Mouse (Mus musculus) gastrocnemius, postnatal 14 days (tissue): ENCODE results near the gene Olfr1366. TPM values are rescaled to one million over a fixed set of nuclear protein-coding genes. Genes with fewer than 3 reads are reported as not detected.
"Not testable (repeated sequence)": the region's sequence is repeated elsewhere in the genome, so short reads cannot be mapped to it uniquely, and the experiment has no call there.

Experiments
- DNase-seq: peaks from one replicate; pipeline ENCODE4 v3.0.0; 2021; ENCODE audit warnings: mixed read lengths
- intact Hi-C: fragments of 180-260 bp; cut with DNase I; formaldehyde crosslinking; loops from one replicate; pipeline ENCODE4 v1.15.1; 2025; ENCODE audit warnings: low total_unique reads
- long read RNA-seq, 2 experiments: library from polyadenylated mRNA; stranded (forward); transcript quantifications; one replicate each; pipeline ENCODE4 v2.0.0; 2021
- total RNA-seq, 2 experiments: library from RNA; stranded (reverse); gene quantifications; 2 replicates each; pipeline ENCODE4 v1.2.3; 2021

Gene Olfr1366
- not detected for total RNA-seq
- long read RNA-seq, experiment 1, result 0 reads
- long read RNA-seq, experiment 2, result 0 reads

DNA sequence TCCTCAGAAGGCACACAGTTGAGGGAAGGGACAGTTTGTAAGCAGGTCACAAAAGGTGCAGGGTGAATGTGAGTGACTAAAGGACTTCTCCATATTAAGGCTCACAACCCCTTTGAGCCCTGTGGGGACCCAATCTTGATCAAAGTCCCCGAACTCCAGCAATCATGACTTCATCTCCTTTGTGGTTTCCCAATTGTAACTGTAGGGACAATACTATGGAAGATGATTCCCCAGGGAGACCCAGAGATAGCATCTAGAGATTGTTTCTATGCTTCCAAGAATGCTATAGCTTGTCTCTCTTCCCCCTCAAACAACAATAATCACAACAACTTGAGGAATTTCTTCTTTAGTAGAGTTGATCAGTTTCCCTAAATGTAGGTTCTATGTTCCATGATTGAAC, at the start of gene Olfr1366:
TSS of gene Olfr1366 (minus strand) at position 101 of the 400 bp plus-strand sequence.
- intact Hi-C loops, result no loop called here

DNA sequence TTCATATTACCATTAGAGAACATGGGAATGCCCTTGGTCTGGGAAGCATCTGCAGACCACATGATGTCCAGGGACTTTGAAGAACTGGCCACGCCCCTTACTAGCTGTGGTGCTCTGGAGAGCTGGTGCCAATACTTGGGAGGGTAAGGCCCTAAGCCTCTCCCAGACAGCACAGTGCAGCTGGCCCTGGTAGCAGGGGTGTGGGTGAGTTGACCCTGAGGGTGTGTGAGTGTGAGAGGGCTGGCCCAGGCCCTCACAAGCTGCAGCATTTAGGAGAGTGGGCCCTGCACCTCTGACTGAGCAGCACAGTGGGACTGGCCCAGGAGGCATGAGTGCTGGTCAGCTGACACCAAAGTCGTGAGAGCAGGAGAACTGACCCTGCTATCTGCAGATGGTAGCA, 49.0 kb upstream of the Olfr1366 start:
- DNase-seq, result no peak
- intact Hi-C loops, result no loop called here

More for the DNA sequence above, at the start of gene Olfr1366:
- DNase-seq, result no peak

DNA sequence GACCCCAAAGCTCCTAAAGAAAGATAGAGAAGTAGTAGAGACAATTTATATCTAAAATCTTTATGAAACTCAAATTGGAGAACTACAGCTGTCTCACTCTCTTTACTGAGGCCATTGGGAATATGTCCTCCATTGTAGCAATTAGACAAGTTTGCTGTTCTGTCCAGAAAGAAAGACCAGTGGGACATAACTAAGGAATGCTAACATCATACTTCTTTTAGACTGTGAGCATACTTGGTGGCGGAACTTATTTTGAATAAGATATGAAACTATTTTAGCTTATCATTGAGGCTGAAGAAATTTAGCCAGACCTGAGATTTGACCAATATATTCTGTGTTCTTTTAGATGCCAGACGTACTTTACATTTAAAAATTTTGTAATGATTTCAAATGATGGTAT, 39.1 kb upstream of the Olfr1366 start, which contains the start of gene Olfr1364:
TSS of gene Olfr1364 (minus strand) at position 101 of the 400 bp plus-strand sequence.
- intact Hi-C loops, result no loop called here
- DNase-seq, result no peak

DNA sequence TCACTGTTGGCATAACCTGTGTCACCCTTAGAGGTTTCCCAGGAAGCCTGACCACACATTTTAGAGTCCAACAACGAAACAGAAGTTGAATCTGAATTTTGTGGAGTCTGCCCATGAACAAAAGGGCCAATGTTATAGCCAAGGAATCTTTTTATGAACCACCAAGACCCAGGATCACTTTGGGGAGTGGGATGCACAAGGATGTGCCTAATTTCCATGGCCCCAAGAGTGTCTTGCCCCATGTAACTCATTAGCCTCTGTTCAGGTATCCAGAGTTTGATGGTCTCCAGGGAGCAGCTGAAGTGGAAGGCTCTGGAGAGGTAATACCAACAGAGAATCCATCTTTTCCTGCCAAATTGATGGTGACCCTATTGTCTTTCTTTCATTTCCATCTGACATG, 17.2 kb upstream of the Olfr1366 start, which contains the start of gene Olfr1535:
TSS of gene Olfr1535 (minus strand) at position 101 of the 400 bp plus-strand sequence.
- DNase-seq, result no peak
- intact Hi-C loops, result no loop called here

DNA sequence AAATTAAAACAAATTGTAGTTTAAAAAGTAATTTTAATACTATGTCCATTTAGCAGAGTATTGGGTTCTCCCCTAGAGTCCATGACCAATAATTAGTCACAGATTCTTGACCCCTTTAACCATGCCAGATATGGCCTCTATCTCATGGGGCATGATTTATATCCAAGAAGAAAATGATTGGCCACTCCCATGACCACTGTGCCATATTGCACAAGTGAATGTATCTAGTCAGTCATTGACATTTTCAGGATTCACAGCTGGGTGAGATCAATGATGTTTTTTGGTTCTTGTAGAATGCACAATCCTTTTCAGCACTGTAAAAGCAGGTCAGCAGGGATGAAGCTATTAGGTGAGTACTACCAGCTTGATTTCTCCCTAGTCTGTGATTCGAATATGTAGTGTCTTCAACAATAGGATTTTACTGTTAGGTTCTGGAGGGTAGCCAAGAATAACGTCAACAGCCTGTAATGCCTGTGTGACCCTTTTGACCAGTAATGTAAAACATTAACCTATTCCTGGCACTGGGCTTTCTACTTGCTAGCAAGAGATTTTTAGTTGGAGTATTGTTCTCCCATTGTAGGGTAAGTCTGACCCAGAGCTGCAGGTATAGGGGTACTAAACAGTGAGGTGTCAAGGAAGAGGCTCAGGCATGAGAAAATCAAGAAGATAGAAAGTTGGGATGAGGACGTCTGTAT, 8.0 kb upstream of the Olfr1366 start:
- no peak for DNase-seq
- intact Hi-C loops, result no loop called here

DNA sequence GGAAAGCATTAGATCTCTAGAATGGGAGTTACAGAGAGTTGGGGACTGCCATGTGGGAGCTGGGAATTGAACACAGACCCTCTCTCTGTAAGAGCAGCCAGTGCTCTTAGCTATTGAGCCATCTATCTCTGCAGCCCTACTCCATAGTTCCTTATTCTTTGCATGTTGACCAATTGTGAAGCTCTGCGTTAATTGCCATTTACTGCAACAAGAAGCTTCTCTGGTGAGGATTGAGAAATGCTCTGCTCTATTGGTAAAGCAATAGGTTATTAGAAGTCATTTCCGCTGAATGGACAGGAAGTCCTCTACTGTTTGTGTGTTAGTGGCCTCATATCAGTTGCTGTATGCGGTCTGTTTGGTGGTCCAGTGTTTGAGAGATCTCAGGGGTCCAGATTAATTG, 6.9 kb upstream of the Olfr1366 start:
- no peak for DNase-seq
- intact Hi-C loops, result no loop called here

DNA sequence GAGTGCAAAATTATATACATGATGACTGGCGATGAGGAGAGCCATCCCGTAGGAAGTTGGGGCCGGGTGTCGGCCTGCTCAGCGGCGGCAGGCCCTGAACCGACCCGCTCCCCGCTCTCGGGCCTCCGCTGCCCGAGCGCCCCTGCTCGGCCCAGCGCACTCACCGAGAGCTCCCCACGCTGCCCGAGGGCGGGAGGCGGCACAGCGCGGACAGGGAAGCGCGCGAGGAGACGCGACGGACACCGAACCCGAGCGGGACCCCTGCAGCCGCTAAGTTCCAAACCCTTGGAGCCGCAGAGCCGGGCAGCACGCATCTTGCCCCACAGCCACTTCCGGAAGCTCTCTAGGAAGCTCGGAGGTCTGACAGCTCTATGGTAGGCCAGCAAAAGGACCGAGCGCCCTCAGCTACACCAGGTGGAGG, 11.8 kb downstream of the Olfr1366 start, which contains the start of gene Zkscan8:
TSS of gene Zkscan8 (minus strand) at position 340 of the 421 bp plus-strand sequence.
- intact Hi-C loops, result no loop called here
- peak; percentile 84 for DNase-seq

DNA sequence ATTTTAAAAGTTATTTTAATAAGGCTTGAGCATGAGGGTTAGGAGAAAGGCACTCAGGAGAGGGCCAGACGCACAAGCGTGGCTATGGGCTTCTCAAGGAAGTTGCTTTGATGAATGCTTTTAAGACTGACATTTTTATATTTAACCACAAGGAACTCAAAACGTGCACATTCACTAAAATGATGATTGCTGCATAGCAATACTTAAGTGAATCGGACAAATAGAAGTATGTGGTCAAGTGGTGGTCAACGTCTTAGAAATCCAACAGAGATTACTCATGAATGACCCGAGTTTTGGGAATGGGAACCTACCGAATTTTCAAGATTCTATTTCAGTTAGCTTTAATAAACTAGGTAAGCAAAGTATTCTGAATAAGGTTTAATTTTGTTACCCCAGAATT, 12.5 kb downstream of the Olfr1366 start:
- no peak for DNase-seq
- intact Hi-C loops, result no loop called here

DNA sequence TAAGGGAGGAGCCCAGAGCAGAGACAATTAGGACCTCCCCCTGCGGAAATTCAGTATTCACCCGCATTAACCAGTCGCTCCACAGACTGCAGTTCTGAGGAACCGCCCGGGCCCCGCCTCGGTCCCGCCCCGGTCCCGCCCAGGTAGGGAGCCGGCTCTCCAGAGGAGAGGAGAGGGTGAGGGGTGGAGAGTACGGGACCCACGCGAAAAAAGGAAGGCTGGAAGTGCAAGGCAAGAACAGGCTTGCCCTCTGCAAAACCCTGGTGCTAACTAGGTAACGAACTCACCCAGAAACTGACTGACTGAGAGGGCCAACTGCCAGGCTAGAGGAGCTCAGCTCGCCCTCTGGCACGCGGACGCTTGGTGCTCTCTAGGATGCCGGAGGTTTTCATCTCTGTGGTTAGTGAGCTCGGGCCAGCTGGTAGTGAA, 36.4 kb downstream of the Olfr1366 start:
- intact Hi-C loops, result no loop called here

DNA sequence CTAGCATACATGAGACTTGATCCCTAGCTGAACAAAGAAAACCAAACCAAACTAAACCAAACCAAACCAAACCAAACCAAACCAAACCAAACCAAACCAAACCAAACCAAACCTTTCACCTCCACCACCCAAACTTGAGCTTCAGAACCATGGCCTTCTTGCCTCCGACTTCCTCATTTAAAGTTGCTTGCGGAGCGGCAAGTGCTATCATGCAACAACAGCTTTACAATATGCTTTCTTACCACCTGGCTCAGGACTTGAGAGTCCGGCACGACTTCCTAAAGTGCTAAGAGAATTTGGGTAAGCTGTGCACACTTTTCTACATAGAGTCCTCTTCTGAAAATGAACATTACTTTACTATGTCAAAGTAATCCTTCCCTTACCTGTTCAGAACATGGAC, 40.3 kb downstream of the Olfr1366 start:
- no peak for DNase-seq
- intact Hi-C loops, result no loop called here

More for the DNA sequence above, 36.4 kb downstream of the Olfr1366 start:
- DNase-seq, result peak; percentile 82

DNA sequence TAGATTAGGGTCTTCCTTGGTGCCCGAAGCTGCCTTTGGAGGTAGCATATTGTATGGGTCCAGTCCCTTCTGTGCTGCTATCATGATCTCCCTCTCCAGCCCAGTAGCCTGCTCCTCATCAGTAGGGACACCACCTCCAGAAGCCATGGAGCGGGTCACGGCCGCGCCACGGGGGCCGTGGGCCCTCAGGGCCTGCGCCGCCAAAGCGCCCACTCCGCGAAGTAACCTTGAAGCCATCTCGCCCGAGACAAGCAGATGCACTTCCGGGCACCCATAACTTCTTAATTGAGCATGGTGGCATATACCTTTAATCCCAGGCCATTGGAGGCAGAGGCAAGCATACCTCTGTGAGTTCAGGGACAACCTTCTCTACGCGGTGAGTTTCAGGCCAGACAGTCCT, 41.4 kb downstream of the Olfr1366 start, which contains the start of gene Gm11273:
TSS of gene Gm11273 (minus strand) at position 237 of the 400 bp plus-strand sequence.
- intact Hi-C loops, DNase-seq: not testable (repeated sequence)

DNA sequence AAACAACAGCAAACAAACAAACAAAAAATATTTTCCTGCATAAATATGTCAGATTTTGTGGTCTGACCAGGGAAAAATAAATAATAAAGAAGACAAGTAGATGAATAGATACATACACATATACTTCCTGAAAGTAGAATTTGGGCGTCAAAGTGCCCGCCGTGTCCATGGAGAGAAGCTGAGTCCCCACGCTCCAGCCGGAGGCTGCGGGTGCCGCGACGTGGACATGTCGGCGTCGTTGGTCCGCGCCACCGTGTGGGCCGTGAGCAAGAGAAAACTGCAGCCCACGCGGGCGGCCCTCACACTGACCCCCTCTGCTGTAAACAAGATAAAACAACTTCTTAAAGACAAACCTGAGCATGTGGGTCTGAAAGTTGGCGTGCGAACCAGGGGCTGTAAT, 47.5 kb downstream of the Olfr1366 start, which contains the start of gene AK157302:
TSS of gene AK157302 (plus strand) at position 144 of the 400 bp plus-strand sequence.
- intact Hi-C loops, result loop anchor here (5.0 kb wide), 1 partner anchor 588 kb away; no protein-coding TSS in a partner anchor
- DNase-seq, result peak; percentile 8

DNA sequence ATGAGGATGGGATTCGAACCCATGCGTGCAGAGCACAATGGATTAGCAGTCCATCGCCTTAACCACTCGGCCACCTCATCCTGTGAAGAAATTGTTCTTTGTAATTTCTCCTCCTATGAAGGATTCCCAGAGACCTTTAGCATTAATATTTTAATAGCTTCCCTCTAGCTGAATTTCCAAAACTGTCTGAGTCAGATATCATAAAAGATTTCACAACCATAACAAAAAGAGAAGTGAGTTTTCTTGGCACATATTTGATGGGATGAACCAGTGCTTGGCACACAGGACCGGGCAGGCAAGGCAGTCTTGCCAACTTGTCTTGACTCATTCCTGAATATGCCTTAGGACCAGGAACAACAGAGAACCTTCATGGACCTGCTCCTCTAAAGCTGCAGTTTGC, 49.8 kb downstream of the Olfr1366 start:
- intact Hi-C loops, result no loop called here
- DNase-seq, result no peak

DNA sequence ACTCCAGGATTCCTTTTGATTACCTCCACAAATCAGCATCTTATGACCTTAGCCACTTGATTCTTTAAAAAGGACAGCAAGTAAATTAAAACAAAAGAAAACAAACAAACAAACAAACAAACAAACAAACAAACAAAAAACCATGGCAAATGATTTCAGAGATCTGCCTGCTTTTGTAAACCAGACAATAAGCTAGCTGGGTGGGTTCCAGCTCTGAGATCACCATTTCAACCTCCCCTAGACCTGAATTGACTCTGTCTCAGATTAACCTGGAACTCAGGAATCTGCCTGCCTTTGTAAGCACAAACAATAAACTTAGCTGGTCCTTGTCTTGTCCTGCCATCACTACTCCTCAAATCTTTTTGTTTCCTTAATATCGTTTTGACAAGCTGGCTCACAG, 55.7 kb downstream of the Olfr1366 start:
- no peak for DNase-seq
- intact Hi-C loops, result no loop called here

Other genes with a start within 250 kb of the Olfr1366 start
- gene Gpx6, start 230.7 kb downstream of the Olfr1366 start, total RNA-seq, result not detected
- not detected for gene Olfr1367, start 195.9 kb downstream of the Olfr1366 start, total RNA-seq
- gene Zscan12, start 180.0 kb downstream of the Olfr1366 start, total RNA-seq, result 1 to 10 TPM; 5.5 to 5.9 TPM
- gene Zkscan3, start 140.1 kb downstream of the Olfr1366 start, total RNA-seq, result 10 to 100 TPM; 14.8 TPM
- gene Pgbd1, start 101.8 kb downstream of the Olfr1366 start, total RNA-seq, result under 1 TPM; 0.20 to 0.27 TPM
- 10 to 100 TPM in 1 of 2 experiments, 1 to 10 TPM in 1; 8.9 to 10.8 TPM for gene Zscan26, start 89.1 kb downstream of the Olfr1366 start, total RNA-seq
- under 1 TPM in 1 of 2 experiments, not detected in 1; 0.23 TPM for gene Nkapl, start 74.3 kb downstream of the Olfr1366 start, total RNA-seq
- under 1 TPM; 0.76 to 0.86 TPM for gene Zkscan4, start 63.9 kb downstream of the Olfr1366 start, total RNA-seq
- gene Gm10065, start 63.4 kb downstream of the Olfr1366 start, total RNA-seq, result not detected
- gene AK157302, start 47.6 kb downstream of the Olfr1366 start, total RNA-seq, result 10 to 100 TPM; 12.8 to 13.8 TPM
- gene Gm11273, start 41.4 kb downstream of the Olfr1366 start, total RNA-seq, result 100 to 1,000 TPM; 119 to 152 TPM
- 1 to 10 TPM; 6.1 to 7.4 TPM for gene Zkscan8, start 11.7 kb downstream of the Olfr1366 start, total RNA-seq
- gene Olfr1535, start 17.1 kb upstream of the Olfr1366 start, total RNA-seq, result not detected
- gene Olfr1364, start 39.0 kb upstream of the Olfr1366 start, total RNA-seq, result not detected
- not detected for gene Olfr1362, start 71.2 kb upstream of the Olfr1366 start, total RNA-seq
- not detected for gene Olfr11, start 99.7 kb upstream of the Olfr1366 start, total RNA-seq
- gene Olfr1361, start 120.6 kb upstream of the Olfr1366 start, total RNA-seq, result not detected
- gene Olfr1360, start 134.6 kb upstream of the Olfr1366 start, total RNA-seq, result not detected
- not detected for gene Olfr1359, start 155.3 kb upstream of the Olfr1366 start, total RNA-seq
- gene Hist1h2bl, start 173.3 kb upstream of the Olfr1366 start, total RNA-seq, result 10 to 100 TPM; 79.9 to 84.7 TPM
- gene Hist1h2ai, start 173.6 kb upstream of the Olfr1366 start, total RNA-seq, result 10 to 100 TPM; 70.5 to 87.6 TPM
- 100 to 1,000 TPM; 108 to 117 TPM for gene Hist1h3h, start 174.9 kb upstream of the Olfr1366 start, total RNA-seq
- gene Hist1h2bm, start 179.2 kb upstream of the Olfr1366 start, total RNA-seq, result 10 to 100 TPM; 20.2 to 23.0 TPM
- 10 to 100 TPM; 15.5 to 16.2 TPM for gene Hist1h4j, start 192.3 kb upstream of the Olfr1366 start, total RNA-seq
- 100 to 1,000 TPM; 174 TPM for gene Hist1h4k, start 207.7 kb upstream of the Olfr1366 start, total RNA-seq
- gene Hist1h2ak, start 211.0 kb upstream of the Olfr1366 start, total RNA-seq, result 10 to 100 TPM; 29.4 to 33.4 TPM
- gene Hist1h2bn, start 211.3 kb upstream of the Olfr1366 start, total RNA-seq, result 10 to 100 TPM; 39.6 to 49.3 TPM
- 10 to 100 TPM; 49.0 to 49.9 TPM for gene Hist1h1b, start 237.8 kb upstream of the Olfr1366 start, total RNA-seq
- 10 to 100 TPM; 87.1 to 98.9 TPM for gene Hist1h3i, start 240.6 kb upstream of the Olfr1366 start, total RNA-seq
- 10 to 100 TPM in 1 of 2 experiments, 1 to 10 TPM in 1; 7.8 to 10.7 TPM for gene Hist1h2an, start 244.4 kb upstream of the Olfr1366 start, total RNA-seq
- gene Hist1h2bp, start 244.7 kb upstream of the Olfr1366 start, total RNA-seq, result 10 to 100 TPM; 32.1 to 32.8 TPM